Mouse (Mus musculus): Measurements from ENCODE around the gene Glrx3.

DNA sequence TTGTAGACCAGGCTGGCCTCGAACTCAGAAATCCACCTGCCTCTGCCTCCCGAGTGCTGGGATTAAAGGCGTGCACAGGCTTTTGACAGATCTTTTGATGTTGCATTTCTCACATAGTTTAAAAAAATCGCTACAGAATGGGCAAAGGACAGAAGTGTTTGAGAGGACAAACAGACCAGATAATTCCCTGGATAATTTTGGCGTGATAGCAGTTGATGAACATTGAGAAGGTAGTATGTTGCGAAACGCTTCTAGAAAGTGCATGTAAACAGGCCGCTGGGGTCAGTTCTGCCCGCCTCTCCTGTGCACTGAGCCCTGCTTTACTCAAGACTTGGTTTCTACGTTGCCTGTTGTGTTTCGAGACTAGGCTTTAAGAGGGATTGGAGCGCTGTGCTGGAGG, 7.9 kb downstream of the Glrx3 start:
- no peak for TF ChIP-seq CTCF (IDR thresholded peaks at IDR 0.05; ENCODE audit: low read depth, low read length)
- no peak for TF ChIP-seq POLR2A (IDR thresholded peaks at IDR 0.05; ENCODE audit: extremely low read depth, insufficient read depth, low read length)

All from liver, adult 2 months (tissue).